Mouse (Mus musculus): ENCODE data around the gene Unc93a. TPM values are rescaled to one million over a fixed set of nuclear protein-coding genes. Genes with fewer than 3 reads are reported as not detected.
A peak's percentile ranks its signal among the peaks of the same experiment; 100 is the strongest.
"Not testable (repeated sequence)": the region's sequence is repeated elsewhere in the genome, so short reads cannot be mapped to it uniquely, and the experiment has no call there.

Gene Unc93a
- polyA plus RNA-seq (2015; fragmentation: Nextera tagmentation; extraction: Ambion mirVana): not detected in 2 replicates

- not testable (repeated sequence) for ATAC-seq (replicated peaks); H3K4me2 ChIP-seq; H3K9ac ChIP-seq; H3K9me3 ChIP-seq; H3K36me3 ChIP-seq (replicated peaks); H3K27me3 ChIP-seq (replicated peaks); H3K27ac ChIP-seq; H3K4me1 ChIP-seq; H3K4me3 ChIP-seq
- WGBS: 78% methylated on average over 3 of the region's 4 CpGs
Observed at GRCm38 (mm10) chr17:13131710-13132109, at the start of gene Unc93a. Gene Unc93a (minus strand): TSS chr17:13131810.

GRCm38 (mm10) chr17:13180491-13180890, 48.9 kb upstream of the Unc93a start:
- H3K9ac ChIP-seq; H3K36me3 ChIP-seq (replicated peaks); ATAC-seq (replicated peaks); H3K4me1 ChIP-seq; H3K4me3 ChIP-seq; H3K27me3 ChIP-seq (replicated peaks); H3K27ac ChIP-seq; H3K4me2 ChIP-seq: not testable (repeated sequence)
- H3K9me3 ChIP-seq: peaks cover 33% of the 10 kb centered on the region
- WGBS: 90% methylated on average over 5 of the region's 5 CpGs

DNA sequence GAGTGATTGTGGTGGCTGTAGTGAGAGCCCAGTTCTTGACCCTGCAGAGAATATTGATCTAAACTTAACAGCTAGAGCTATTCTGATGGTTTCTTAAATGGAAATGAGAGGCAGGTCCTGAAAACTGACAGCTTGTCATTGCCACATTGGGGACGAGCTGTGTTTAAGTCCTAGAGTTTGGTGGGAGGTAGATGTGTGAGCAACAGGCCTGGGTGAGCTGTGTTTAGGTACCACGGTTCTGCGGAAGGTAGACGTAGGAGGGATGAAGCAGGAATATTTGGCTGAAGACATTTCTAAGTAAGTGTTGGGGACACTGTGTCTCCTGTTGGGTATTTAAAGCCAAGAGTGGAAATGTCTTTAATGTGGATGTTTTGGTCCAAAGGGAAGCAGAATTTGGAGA, 47.4 kb upstream of the Unc93a start:
- H3K4me1 ChIP-seq; H3K27me3 ChIP-seq (replicated peaks); ATAC-seq (replicated peaks); H3K4me2 ChIP-seq; H3K27ac ChIP-seq; H3K36me3 ChIP-seq (replicated peaks); H3K9ac ChIP-seq; H3K4me3 ChIP-seq: not testable (repeated sequence)
- 85% methylated on average over 4 of the region's 4 CpGs for WGBS
- H3K9me3 ChIP-seq: peaks cover 27% of the 10 kb centered on the region

- not testable (repeated sequence) for H3K4me3 ChIP-seq; H3K36me3 ChIP-seq (replicated peaks); H3K27ac ChIP-seq; H3K4me1 ChIP-seq; H3K27me3 ChIP-seq (replicated peaks); H3K4me2 ChIP-seq; H3K9ac ChIP-seq
- peaks cover 22% of the 10 kb centered on the region for H3K9me3 ChIP-seq
- ATAC-seq (replicated peaks): peak; percentile 60; the same call in 1 of the 2 replicates
- WGBS: 55% methylated on average over 1 of the region's 1 CpGs
Observed at GRCm38 (mm10) chr17:13177796-13178195, 46.2 kb upstream of the Unc93a start.

GRCm38 (mm10) chr17:13175609-13176008, 44.0 kb upstream of the Unc93a start:
- H3K9me3 ChIP-seq; H3K27ac ChIP-seq; H3K9ac ChIP-seq; ATAC-seq (replicated peaks); H3K4me1 ChIP-seq; H3K36me3 ChIP-seq (replicated peaks); H3K4me3 ChIP-seq; H3K27me3 ChIP-seq (replicated peaks); H3K4me2 ChIP-seq: not testable (repeated sequence)
- 29% methylated on average over 1 of the region's 1 CpGs for WGBS

- not testable (repeated sequence) for ATAC-seq (replicated peaks); H3K9ac ChIP-seq; H3K4me1 ChIP-seq; H3K27me3 ChIP-seq (replicated peaks); H3K4me2 ChIP-seq; H3K9me3 ChIP-seq; H3K27ac ChIP-seq; H3K36me3 ChIP-seq (replicated peaks); H3K4me3 ChIP-seq
- 47% methylated on average over 2 of the region's 3 CpGs for WGBS
Observed at GRCm38 (mm10) chr17:13174029-13174428, 42.4 kb upstream of the Unc93a start.

DNA sequence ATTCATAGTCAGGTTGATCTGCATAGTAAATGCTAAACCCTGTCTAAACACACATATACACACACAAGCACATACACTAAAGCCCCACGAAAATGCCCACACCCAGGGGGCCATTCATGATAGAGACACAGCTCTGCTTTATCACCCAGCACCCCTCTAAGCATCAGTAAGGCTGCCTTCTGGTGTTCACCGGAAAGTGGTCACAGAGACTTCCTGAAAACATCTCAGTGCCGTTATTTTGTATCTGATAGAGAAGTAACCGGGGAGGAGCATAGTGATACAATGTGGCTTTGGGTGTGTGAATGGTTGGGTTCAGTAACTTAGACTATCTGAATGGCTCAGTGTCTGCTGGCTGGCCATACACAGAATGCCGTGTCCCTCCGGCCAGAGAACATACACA, 42.0 kb upstream of the Unc93a start:
- WGBS: 88% methylated on average over 6 of the region's 6 CpGs
- not testable (repeated sequence) for H3K4me2 ChIP-seq; H3K9me3 ChIP-seq; H3K27ac ChIP-seq; ATAC-seq (replicated peaks); H3K27me3 ChIP-seq (replicated peaks); H3K4me1 ChIP-seq; H3K4me3 ChIP-seq; H3K9ac ChIP-seq; H3K36me3 ChIP-seq (replicated peaks)

- ATAC-seq (replicated peaks); H3K4me2 ChIP-seq; H3K27me3 ChIP-seq (replicated peaks); H3K27ac ChIP-seq; H3K36me3 ChIP-seq (replicated peaks); H3K9ac ChIP-seq; H3K9me3 ChIP-seq; H3K4me3 ChIP-seq; H3K4me1 ChIP-seq: not testable (repeated sequence)
- WGBS: 86% methylated on average over 7 of the region's 7 CpGs
Observed at GRCm38 (mm10) chr17:13146128-13146527, 14.5 kb upstream of the Unc93a start.

- not testable (repeated sequence) for H3K4me2 ChIP-seq; H3K27ac ChIP-seq; H3K9me3 ChIP-seq; H3K9ac ChIP-seq; ATAC-seq (replicated peaks); H3K4me1 ChIP-seq; H3K36me3 ChIP-seq (replicated peaks); H3K4me3 ChIP-seq; H3K27me3 ChIP-seq (replicated peaks)
- 88% methylated on average over 4 of the region's 4 CpGs for WGBS
Observed at GRCm38 (mm10) chr17:13144580-13145215, 13.1 kb upstream of the Unc93a start.

DNA sequence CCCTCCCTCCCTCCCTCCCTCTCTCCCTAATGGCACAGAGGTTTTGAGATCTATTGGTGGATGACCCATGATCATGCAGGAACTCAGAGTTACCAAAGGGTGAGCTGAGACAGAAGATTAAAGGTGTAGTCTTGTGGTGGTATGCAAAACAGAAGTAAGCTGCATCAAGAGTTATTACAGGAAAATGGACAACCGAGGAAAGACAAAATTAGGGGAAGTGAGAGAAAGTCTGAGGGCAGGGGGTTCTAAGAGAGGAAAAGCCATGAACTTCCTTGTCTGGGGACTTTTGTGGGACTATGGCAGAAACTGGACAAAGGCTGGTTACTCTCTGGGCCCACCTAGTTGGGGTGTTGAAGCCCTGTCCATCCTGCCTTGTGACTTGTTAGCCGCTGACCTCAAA, 11.1 kb upstream of the Unc93a start:
- H3K4me2 ChIP-seq: not testable (repeated sequence)

GRCm38 (mm10) chr17:13135356-13135755, 3.7 kb upstream of the Unc93a start:
- H3K36me3 ChIP-seq (replicated peaks); H3K27ac ChIP-seq; H3K9ac ChIP-seq; H3K27me3 ChIP-seq (replicated peaks); H3K4me3 ChIP-seq; H3K9me3 ChIP-seq; H3K4me1 ChIP-seq; H3K4me2 ChIP-seq; ATAC-seq (replicated peaks): not testable (repeated sequence)
- 82% methylated on average over 2 of the region's 6 CpGs for WGBS

More for the DNA sequence above, 11.1 kb upstream of the Unc93a start:
- not testable (repeated sequence) for H3K9me3 ChIP-seq; H3K27ac ChIP-seq; ATAC-seq (replicated peaks); H3K27me3 ChIP-seq (replicated peaks); H3K4me3 ChIP-seq; H3K36me3 ChIP-seq (replicated peaks); H3K9ac ChIP-seq; H3K4me1 ChIP-seq
- no CpG with 5 or more reads among the region's 2 CpGs for WGBS

- not testable (repeated sequence) for H3K9ac ChIP-seq; H3K9me3 ChIP-seq; H3K27ac ChIP-seq; H3K4me1 ChIP-seq; H3K36me3 ChIP-seq (replicated peaks); H3K4me3 ChIP-seq; ATAC-seq (replicated peaks); H3K27me3 ChIP-seq (replicated peaks); H3K4me2 ChIP-seq
- WGBS: 82% methylated on average over 8 of the region's 8 CpGs
Observed at GRCm38 (mm10) chr17:13132352-13132751, 742 bp upstream of the Unc93a start.

GRCm38 (mm10) chr17:13129737-13130465, 1.7 kb downstream of the Unc93a start:
- H3K27ac ChIP-seq; H3K4me1 ChIP-seq; H3K27me3 ChIP-seq (replicated peaks); H3K36me3 ChIP-seq (replicated peaks); H3K9me3 ChIP-seq; H3K4me3 ChIP-seq; ATAC-seq (replicated peaks); H3K9ac ChIP-seq; H3K4me2 ChIP-seq: not testable (repeated sequence)
- 78% methylated on average over 9 of the region's 11 CpGs for WGBS
